Mouse (Mus musculus) thymus, adult 2 months (tissue): ENCODE measurements at regions not wholly inside any gene's neighbourhood (a gene's known extent, or its start where the extent isn't known, plus 50 kb on each side); places are given as distances from the start of the nearest gene placed in this dataset.

ENCODE experiments used
- CTCF ChIP-seq: fragments of 200-500 bp; IDR thresholded peaks from 2 replicates; pipeline ENCODE4 v1.5.1; 2012; ENCODE audit warnings: mild to moderate bottlenecking, control low read depth, low read length, moderate library complexity, borderline replicate concordance; ENCODE audit not compliant: control insufficient read depth, poor library complexity, insufficient read depth; ENCODE audit errors: extremely low read depth
- POLR2A ChIP-seq: fragments of 200-500 bp; IDR thresholded peaks from 2 replicates; pipeline ENCODE4 v1.6.1; 2012; ENCODE audit warnings: mild to moderate bottlenecking, low read length, control low read depth, moderate library complexity; ENCODE audit not compliant: control insufficient read depth, poor library complexity, insufficient read depth; ENCODE audit errors: extremely low read depth

DNA sequence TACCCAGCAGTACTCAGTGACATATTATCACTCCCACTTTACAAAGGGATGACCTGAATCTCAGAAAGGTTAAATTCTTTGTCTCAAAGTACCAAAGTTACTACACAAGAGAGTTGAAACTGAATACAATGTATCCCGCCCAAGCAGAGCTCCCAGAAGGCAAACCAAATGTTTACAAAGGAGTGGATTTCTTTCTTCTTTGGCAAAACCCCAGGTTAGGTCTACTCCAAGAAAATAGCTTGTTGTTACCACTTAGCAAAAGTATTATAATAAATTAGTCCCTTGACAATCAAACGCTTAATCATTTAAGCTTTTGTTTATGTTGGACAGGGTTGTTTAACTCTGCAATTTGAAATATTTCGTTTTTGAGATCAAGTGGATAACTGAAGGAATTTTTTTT lies 58.6 kb upstream of the Cxadr start:
- TF ChIP-seq POLR2A (no peak), CTCF (no peak)
